Mouse (Mus musculus): ENCODE data around the gene Ncoa1.

Ncoa1 gene

DNA sequence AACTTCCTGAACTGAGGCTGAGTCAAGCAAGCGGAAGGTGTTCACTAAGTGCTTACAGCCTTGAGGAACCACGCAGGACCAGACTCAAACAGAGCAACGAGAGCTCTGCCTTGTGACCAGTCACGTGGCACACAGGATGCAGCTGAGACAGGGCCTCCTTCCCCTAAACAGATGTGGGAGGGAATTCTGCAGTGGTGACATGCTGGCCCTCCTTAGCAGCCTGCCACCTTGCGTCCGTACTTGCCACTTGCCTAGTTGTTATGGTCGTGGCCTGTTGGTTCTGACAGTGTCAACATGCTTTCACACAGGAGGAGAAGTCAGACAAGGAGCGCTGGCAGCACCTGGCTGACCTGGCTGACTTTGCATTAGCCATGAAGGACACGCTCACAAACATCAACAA is 265.8 kb downstream of the Ncoa1 start:
- DNase-seq (ENCODE audit: low read depth), result no peak

- DNase-seq (ENCODE audit: low read depth), result no peak
Observed at GRCm38 (mm10) chr12:4209196-4209595, 267.8 kb downstream of the Ncoa1 start.

GRCm38 (mm10) chr12:4208405-4209133 is 268.4 kb downstream of the Ncoa1 start:
- peak; percentile 56 for DNase-seq (ENCODE audit: low read depth)

DNA sequence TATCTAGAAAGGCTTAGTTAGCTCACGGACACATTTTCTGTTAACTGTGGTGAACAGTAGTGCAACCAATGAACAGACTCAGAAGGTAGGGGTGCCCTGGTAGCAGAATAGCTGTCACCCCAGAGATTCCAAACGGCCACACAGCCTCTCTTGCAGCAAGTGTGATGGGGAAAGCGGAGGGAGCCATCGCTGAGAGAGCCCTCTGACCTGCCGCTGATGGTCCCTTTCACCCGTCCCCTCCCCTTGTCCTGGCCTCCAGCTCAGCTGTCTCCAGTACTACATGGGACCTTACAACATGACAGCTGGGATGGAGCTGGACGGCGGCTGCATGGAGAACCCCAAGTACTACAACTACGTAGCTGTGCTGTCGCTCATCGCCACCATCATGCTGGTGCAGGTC is 270.9 kb downstream of the Ncoa1 start:
- no peak for DNase-seq (ENCODE audit: low read depth)

DNA sequence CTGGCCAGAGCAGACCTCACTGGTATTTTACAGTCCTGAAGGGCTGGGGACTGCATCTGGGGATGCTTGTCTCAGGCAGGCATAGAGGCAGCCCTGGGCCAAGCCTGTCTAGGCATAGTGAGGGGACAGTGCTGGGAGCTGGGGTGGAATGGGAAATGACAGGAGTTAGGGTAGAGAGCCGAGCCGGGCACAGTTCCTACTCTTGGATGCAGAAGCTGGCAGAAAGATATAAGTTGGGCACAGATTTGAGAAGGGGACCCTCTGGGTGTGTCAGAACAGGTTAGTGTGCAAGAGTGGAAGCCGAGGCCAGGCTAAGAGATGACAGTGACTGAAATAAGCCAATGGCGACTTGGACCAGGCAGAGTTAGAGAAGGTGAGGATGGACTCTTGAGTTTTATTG is 274.8 kb downstream of the Ncoa1 start:
- no peak for DNase-seq (ENCODE audit: low read depth)

- no peak for DNase-seq (ENCODE audit: low read depth)
Observed at GRCm38 (mm10) chr12:4201454-4202200, 275.4 kb downstream of the Ncoa1 start.

DNA sequence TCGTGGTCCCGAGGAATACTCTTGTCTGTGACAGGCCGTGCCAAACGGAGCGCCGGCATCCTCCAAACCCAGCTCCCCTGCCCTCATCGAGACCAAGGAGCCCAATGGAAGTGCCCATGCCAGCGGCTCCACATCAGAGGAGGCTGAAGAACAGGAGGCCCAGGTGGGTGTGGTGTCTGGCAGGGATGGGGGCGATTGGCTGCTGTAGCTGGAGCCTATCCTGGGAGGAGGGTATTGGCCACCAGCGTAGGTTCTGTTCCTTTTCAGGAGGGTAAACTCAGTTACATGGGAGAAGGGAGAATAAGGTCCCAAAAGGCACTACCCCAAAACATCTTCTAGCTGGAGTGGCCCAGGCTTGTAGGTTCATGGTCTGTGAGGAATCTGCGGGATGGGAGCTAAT is 277.7 kb downstream of the Ncoa1 start:
- DNase-seq (ENCODE audit: low read depth), result no peak

DNA sequence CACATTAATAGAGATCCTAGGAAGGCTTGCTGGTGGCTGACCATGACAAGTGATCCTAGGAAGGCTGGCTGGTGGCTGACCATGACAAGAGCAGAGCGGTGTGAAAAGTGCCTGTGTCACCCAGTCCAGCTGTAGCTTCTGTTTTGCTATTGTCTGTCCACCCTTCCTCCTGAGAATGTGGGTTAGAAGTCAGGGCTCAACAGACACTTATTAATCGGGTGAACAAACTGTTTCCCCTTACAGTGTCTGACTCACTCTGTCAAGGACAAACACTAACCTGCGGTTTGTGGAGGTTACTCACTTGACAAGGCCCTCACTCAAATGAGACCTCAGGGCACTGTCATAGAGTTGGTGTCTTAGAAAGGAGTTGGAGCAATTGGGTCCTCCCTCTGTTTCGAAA is 278.3 kb downstream of the Ncoa1 start:
- no peak for DNase-seq (ENCODE audit: low read depth)

Measured in naive thymus-derived CD4-positive, alpha-beta T cell, adult 2 months (primary cell).